Mouse (Mus musculus): ENCODE measurements around the gene Pitx1.

Pitx1 gene

GRCm38 (mm10) chr13:55775056-55775455, 60.9 kb downstream of the Pitx1 start:
- DNase-seq (ENCODE audit: low spot score), result no peak
